Mouse (Mus musculus): ENCODE results near the gene Ift172. TPM values are rescaled to one million over a fixed set of nuclear protein-coding genes. Genes with fewer than 3 reads are reported as not detected.

Gene Ift172
- polyA plus RNA-seq, 1 experiment = not detected

GRCm38 (mm10) chr5:31297981-31298380 lies 7.1 kb upstream of the Ift172 start:
- TF ChIP-seq POLR2A (IDR thresholded peaks at IDR 0.05; ENCODE audit: insufficient read depth, low read depth, low read length) (no peak), CTCF (IDR thresholded peaks at IDR 0.05; ENCODE audit: insufficient read depth, low read depth, low read length) (no peak)
- Histone ChIP-seq H3K27ac (ENCODE audit: insufficient read depth, low read depth, low read length) (no peak overlapping the region), H3K4me3 (ENCODE audit: insufficient read depth, low read depth, low read length) (no peak overlapping the region), H3K4me1 (ENCODE audit: control insufficient read depth, insufficient read depth, low read length) (peaks cover 11% of the 10 kb centered on the region)
- WGBS = 79% methylated on average over 3 of the region's 3 CpGs

GRCm38 (mm10) chr5:31297047-31297757 lies 6.3 kb upstream of the Ift172 start, which contains the start of gene Gckr:
Gene Gckr, plus strand, starts transcription at chr5:31297443.
- peaks cover 11% of the 10 kb centered on the region for H3K4me1 ChIP-seq (ENCODE audit: control insufficient read depth, insufficient read depth, low read length)
- H3K27ac ChIP-seq (ENCODE audit: insufficient read depth, low read depth, low read length) = no peak within 1 kb of the TSS
- no peak for TF ChIP-seq CTCF (IDR thresholded peaks at IDR 0.05; ENCODE audit: insufficient read depth, low read depth, low read length)
- no peak for TF ChIP-seq POLR2A (IDR thresholded peaks at IDR 0.05; ENCODE audit: insufficient read depth, low read depth, low read length)
- no peak within 1 kb of the TSS for H3K4me3 ChIP-seq (ENCODE audit: insufficient read depth, low read depth, low read length)
- 78% methylated on average over 13 of the region's 13 CpGs for WGBS

GRCm38 (mm10) chr5:31295606-31296141 lies 4.8 kb upstream of the Ift172 start, which contains the start of gene Fndc4:
Gene Fndc4, minus strand, starts transcription at chr5:31296080.
- Histone ChIP-seq H3K4me1 (ENCODE audit: control insufficient read depth, insufficient read depth, low read length) (peaks cover 9% of the 10 kb centered on the region), H3K4me3 (ENCODE audit: insufficient read depth, low read depth, low read length) (peak within 1 kb of the TSS; percentile 80), H3K27ac (ENCODE audit: insufficient read depth, low read depth, low read length) (peak within 1 kb of the TSS; percentile 54)
- WGBS = under 1% methylated on average over 45 of the region's 46 CpGs
- TF ChIP-seq CTCF (IDR thresholded peaks at IDR 0.05; ENCODE audit: insufficient read depth, low read depth, low read length) (no peak), POLR2A (IDR thresholded peaks at IDR 0.05; ENCODE audit: insufficient read depth, low read depth, low read length) (peak; percentile 50; the same call in 1 of the 2 replicates)

DNA sequence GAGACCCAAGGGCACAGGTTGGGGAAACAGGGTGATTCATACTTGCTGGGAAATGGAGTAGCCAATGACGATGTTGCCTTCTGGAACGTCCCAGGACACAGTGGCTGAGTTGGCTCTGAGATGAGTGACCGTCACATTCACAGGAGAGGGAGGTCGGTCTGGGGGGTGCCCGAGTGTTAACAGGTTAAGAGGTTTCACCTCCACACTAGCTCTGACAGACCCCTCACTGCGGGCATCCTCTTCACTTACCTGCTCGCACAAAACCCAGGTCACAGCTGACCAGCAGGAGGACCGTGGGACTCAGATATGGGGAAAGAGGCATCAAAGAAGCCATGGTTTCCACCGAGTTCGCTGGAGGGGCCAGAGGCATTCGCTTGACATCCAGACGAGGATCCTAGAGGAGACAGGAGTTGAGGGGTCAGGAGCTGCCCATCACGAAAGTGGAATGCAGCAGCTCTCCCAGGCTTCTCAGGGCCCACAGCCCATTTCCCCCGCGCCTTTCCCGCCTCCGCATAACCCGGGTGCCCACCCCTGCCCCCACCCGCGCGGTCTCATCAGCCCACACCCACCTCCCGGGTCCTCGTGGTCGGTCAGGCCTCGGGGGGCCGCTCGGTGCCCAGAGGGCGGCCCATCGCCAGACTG lies 4.2 kb upstream of the Ift172 start:
- WGBS = 5% methylated on average over 29 of the region's 29 CpGs
- peaks cover 9% of the 10 kb centered on the region for H3K4me1 ChIP-seq (ENCODE audit: control insufficient read depth, insufficient read depth, low read length)
- no peak overlapping the region for H3K27ac ChIP-seq (ENCODE audit: insufficient read depth, low read depth, low read length)
- TF ChIP-seq CTCF (IDR thresholded peaks at IDR 0.05; ENCODE audit: insufficient read depth, low read depth, low read length) (no peak; the same call in 1 of the 2 replicates), POLR2A (IDR thresholded peaks at IDR 0.05; ENCODE audit: insufficient read depth, low read depth, low read length) (no peak)
- peak overlapping the region; percentile 80 for H3K4me3 ChIP-seq (ENCODE audit: insufficient read depth, low read depth, low read length)

GRCm38 (mm10) chr5:31291361-31291688 lies 409 bp upstream of the Ift172 start:
- WGBS = 0% methylated on average over 9 of the region's 9 CpGs
- peaks cover 12% of the 10 kb centered on the region for H3K4me1 ChIP-seq (ENCODE audit: control insufficient read depth, insufficient read depth, low read length)
- peak overlapping the region; percentile 60 for H3K4me3 ChIP-seq (ENCODE audit: insufficient read depth, low read depth, low read length)
- TF ChIP-seq CTCF (IDR thresholded peaks at IDR 0.05; ENCODE audit: insufficient read depth, low read depth, low read length) (no peak), POLR2A (IDR thresholded peaks at IDR 0.05; ENCODE audit: insufficient read depth, low read depth, low read length) (no peak)
- H3K27ac ChIP-seq (ENCODE audit: insufficient read depth, low read depth, low read length) = peak overlapping the region; percentile 43

GRCm38 (mm10) chr5:31289626-31290230 lies 1.2 kb downstream of the Ift172 start:
- Histone ChIP-seq H3K4me1 (ENCODE audit: control insufficient read depth, insufficient read depth, low read length) (peaks cover 12% of the 10 kb centered on the region), H3K4me3 (ENCODE audit: insufficient read depth, low read depth, low read length) (no peak overlapping the region), H3K27ac (ENCODE audit: insufficient read depth, low read depth, low read length) (no peak overlapping the region)
- no peak for TF ChIP-seq POLR2A (IDR thresholded peaks at IDR 0.05; ENCODE audit: insufficient read depth, low read depth, low read length)
- no peak for TF ChIP-seq CTCF (IDR thresholded peaks at IDR 0.05; ENCODE audit: insufficient read depth, low read depth, low read length)
- 85% methylated on average over 3 of the region's 3 CpGs for WGBS

- TF ChIP-seq CTCF (IDR thresholded peaks at IDR 0.05; ENCODE audit: insufficient read depth, low read depth, low read length) = no peak
- no peak for TF ChIP-seq POLR2A (IDR thresholded peaks at IDR 0.05; ENCODE audit: insufficient read depth, low read depth, low read length)
- 31% methylated on average over 3 of the region's 3 CpGs for WGBS
Observed at GRCm38 (mm10) chr5:31288655-31289054, 2.3 kb downstream of the Ift172 start.

DNA sequence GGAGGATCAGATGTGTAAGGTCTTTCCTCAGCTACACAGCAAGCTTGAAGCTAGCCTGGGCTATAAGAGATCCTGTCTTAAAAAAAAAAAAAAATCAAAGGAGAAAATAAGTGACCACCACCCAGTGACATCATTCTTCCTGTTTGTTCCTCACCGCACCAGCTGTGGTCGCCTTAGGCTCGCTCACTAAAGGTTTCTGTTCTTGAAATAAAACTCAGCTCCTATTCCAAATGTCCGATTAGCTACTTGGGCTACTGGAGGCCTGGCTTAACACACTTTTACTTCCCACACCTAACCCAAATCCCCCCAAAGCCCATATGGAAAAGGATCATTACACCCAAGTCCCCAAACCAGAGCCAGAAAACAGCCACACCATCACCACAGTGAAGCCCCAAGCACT lies 2.7 kb downstream of the Ift172 start:
- 78% methylated on average over 4 of the region's 4 CpGs for WGBS
- Histone ChIP-seq H3K4me1 (ENCODE audit: control insufficient read depth, insufficient read depth, low read length) (peaks cover 9% of the 10 kb centered on the region; the same call in 1 of the 2 replicates), H3K4me3 (ENCODE audit: insufficient read depth, low read depth, low read length) (no peak overlapping the region), H3K27ac (ENCODE audit: insufficient read depth, low read depth, low read length) (no peak overlapping the region)
- no peak for TF ChIP-seq POLR2A (IDR thresholded peaks at IDR 0.05; ENCODE audit: insufficient read depth, low read depth, low read length)

More at GRCm38 (mm10) chr5:31288655-31289054, 2.3 kb downstream of the Ift172 start:
- Histone ChIP-seq H3K27ac (ENCODE audit: insufficient read depth, low read depth, low read length) (no peak overlapping the region), H3K4me3 (ENCODE audit: insufficient read depth, low read depth, low read length) (no peak overlapping the region), H3K4me1 (ENCODE audit: control insufficient read depth, insufficient read depth, low read length) (peaks cover 9% of the 10 kb centered on the region; the same call in 1 of the 2 replicates)

Data from olfactory bulb, adult 2 months (tissue).